Mouse (Mus musculus) right cerebral cortex, postnatal 36 days (tissue): ENCODE measurements around the gene Cnn3.
A peak's percentile ranks its signal among the peaks of the same experiment; 100 is the strongest.

Source experiments
- DNase-seq, 2 experiments: peaks; one replicate each; pipeline ENCODE4 v3.0.0; 2022; ENCODE audit warnings: low spot score in 2 of 2, mixed read lengths in 1 of 2

The Cnn3 gene

DNA sequence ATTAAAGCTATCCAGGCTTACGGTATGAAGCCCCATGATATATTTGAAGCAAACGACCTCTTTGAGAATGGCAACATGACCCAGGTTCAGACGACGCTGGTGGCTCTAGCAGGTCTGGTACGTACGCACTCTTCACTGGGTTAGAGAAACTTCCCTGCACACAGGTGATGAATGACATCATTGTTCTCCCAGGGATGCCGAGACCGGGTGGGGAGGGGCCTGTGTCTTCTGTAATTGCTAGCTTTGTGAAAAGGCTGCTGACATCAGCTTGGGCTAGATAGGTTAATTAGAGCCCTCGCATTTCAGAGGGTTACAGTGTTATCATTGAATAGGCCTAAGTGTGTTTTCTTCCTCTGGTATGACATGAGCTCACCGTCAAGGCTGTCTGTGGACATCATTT, 25.1 kb downstream of the Cnn3 start:
- no peak for DNase-seq

DNA sequence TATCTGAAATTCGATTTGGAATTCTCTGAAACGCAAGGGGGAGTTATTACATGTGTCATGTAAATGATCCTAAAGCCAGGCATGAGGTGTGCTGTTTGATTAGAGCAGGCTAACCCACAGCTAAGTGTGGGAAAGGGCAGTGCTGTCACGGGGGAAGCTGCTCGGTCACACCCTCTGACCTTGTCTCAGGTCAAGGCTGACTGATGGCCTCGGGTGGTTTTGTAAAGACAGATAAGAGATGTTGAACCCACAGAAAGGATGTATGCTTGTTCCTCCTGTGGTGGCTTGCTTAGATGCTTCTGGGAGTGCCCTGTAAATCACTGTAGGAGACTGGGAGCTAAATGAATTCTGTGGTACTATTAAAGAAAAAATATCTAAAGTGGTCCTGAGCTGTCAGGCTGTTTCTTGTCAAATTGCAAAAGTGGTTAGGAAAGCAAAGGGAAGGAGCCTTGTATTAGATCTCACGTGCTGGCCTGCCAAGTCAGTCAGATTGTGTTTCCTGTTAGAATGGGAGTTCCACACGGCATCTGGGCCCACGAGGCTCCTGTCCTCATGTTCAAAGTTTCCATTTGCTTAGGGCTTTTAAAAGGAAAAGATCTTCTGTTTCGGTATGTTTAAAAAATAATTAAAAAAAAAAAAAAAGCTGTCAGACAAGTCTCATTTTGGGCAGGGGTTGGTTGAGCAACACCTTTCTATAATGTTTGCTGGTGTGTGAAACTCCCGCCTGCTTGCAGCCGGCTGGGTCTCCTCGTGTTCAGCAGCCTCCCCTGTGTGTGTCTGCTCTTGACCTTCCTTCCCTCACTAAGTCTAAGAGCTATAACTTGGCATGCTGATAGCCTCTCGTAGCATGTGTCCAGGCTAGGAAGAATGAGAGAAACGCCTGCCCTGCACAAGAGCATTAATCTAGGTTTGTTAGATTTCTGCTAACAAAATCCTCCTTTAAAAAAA, 32.5 kb downstream of the Cnn3 start:
- DNase-seq, result no peak

DNA sequence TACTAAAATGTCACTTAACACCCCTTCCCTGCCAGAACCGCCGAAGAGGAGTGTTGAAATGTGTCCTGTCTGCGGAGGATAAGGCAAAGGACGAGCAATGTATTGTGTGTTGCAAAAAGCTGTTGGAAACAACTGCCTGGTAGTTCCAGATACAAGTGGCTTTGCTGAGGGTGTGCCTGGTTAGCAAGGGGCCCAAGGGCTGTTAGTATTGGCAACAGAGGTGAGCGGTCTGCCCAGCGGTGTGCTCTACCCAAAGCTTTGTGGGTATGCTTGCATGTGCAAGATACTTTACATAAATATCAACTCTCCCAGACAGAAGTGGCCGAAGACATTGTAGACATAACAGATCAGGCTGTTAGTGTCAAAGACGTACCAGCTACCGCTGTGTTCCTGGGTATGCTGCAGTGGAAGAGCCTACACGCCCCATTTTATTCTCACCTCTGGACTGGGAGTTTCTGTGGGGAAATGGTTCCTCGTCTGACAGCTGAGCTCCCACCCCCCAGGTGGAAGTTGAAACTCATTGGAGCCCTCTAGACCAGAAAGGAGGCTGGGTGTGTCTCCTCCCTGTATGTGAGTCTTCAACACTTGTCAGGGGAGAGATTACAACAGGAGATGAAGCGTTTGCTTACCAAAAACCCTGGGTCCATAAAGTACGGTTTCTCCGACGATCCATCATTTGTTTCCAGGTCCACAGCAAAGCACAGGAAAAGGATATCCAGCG, 34.3 kb downstream of the Cnn3 start:
- no peak for DNase-seq

DNA sequence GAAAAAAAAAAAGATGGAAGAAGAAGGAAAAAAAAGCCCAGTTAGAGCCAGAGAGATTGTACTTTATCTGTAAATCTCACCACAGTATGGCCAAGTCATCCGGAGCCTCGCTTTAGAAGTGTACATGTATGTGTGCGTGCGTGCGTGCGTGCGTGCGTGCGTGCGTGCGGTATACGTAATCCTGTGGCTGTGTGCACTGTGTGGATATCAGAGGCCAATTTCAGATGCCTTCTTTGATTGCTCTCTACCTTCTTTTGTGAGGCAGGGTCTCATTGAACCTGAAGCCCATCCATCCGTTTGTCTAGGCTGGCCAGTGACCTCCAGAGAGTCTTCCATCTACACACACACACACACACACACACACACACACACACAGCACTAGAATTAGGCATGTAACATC, 35.2 kb downstream of the Cnn3 start:
- DNase-seq, result no peak

DNA sequence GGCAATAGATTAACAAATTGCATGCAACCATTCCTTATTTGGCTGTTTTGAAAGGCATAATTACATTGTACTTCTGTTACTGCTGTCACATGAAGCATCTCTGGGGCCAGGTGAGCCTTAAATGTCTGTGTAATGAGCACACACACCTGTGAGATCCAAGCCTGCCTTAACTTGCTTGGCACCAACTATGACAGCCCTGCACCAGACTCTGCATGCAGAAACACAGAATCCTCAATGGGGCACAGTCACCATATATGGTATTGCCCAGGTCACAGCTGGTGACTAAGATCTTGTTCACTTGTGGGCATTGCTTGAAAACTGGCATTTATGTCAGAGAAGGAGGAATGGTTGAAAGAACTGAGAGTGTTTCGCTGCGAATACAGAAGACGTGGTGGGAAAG, 36.5 kb downstream of the Cnn3 start:
- no peak for DNase-seq

DNA sequence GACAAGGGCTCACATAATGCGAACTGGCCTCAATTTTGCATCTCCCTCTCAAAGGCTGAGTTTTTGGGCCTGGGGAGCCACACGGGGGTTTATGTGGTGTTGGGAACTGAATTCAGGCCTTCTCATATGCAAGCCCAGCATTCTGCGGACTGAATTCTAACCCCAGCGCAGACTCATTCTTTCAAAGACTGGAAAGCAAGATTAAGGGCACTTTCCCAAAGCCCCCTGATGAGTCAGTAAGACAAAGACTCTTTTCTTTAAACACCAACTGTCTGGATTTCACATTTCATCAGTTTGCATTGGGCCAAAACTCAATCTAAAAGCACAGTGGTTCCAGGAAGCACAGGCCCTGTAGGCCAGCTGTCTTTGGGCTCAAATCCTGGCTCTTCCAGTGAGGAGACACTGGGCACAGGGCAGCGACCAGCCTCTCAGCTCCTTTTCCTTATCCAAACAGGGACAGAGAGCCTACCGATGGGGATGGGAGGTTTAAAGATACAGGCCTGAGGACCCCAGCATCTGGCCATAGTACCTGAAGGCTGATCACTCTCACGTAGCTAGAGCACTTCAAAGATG, 38.5 kb downstream of the Cnn3 start:
- DNase-seq, result no peak

DNA sequence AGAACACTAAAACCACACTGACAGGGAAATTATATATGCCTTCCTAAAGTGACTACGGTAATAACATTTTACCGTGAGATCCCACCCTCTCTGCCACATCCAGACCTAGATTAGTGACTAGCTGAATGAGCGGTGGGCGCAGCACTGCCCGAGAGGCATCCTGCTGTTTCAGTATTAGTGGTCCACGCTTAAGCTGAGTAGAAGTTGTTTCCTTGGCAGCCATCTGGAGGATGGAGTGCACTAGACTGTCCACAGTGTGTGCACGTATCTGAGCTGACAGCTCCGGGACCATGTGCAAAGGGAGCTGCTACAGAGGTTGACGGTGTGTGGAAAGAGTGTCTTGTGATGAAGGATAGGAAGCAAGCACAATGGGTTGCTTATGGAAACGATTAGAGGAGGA, 39.5 kb downstream of the Cnn3 start:
- DNase-seq, result no peak

DNA sequence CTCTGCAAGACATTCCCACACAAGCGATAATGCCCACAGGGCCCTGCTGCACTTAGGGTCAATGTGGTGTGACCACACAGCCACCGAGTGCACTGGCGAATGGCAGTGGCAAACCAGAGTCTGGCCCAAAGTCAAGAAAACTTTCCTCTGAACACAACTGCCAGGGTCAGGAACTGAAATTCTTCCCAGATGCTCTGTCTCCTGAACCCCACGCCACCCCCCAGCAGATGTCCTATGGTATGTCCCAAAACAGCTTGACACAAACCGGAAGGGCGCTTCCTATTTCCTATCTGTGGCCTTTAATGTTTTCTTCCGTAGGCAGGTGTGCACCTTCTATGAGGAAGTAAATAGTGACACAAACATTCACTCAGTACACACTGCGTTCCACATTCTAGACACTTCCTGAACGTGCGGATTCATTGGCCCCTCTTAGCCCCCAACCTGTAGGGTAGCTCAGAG, 40.8 kb downstream of the Cnn3 start:
- DNase-seq, result no peak

DNA sequence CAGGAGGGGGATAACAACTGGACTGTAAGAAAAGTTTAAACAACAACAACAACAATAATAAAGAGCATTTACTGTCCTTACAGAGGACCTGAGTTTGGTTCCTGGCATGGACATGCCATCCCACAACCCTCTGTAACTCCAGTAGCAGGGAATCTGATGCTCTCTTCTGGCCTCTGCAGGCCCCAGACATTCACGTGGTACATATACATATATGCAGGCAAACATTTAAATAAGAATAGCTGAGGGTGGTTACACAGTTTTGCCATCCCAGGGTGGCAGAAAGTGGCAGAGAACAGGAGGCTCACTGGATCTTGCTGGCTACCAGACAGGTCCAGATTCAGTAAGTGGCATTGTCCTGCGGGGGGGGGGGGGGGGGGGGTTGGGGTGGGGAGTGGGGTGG, 41.8 kb downstream of the Cnn3 start:
- DNase-seq, result no peak

DNA sequence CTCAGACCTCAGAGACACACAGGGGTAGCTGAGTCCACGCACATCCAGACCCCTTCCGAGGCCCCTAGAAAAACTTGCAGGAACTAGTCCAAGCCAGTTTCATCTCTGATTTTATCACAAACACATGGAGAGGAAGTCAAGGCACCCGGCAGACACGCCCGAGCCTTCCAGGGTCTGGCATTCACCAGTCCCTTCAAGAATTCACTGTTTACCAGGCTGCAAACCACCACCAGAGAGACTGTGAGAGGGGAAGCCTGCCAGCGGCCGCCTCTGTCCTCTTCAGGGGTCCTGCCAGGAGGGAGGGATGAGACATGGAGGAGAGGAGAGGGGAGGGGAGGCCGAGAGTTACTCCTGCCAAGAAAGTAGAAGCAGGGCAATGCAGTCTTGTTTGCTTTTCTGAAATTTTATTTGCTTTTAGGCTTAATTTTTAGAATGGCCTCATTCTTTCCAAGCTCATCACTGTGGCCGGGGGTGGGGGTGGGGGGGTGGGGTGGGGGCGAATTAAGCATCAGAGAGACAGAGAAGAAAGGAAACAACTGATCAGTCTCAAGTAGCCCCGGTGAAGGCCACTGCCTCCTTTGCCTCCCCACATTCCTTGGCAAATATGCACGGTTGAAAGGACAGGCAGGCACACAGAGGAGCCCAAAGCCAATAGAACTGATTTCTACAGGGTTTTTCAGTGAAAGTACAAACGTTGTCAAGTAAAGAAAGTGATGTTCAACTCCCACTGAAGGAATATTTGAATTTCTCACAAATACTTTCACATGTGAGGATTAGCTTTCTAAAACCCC, 43.1 kb downstream of the Cnn3 start:
- DNase-seq, result no peak

DNA sequence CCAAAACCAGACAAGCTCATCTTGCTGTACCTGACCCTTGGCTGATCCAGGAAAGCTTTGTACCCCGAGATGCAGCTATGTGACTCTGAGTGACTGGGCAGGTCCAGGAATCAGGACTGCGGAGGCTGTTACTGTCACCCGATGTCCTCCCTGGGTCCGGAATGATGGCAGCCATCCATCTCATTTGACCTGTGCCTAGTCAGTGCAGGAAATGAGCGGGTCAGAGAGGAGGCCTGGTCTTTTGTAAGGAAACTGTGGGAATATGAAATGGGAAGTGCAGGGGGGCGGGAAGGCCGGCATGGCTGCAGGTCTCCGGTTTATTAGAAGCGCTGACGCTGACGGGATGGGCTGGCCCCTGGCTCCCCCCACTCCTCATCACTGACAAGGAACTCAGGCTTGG, 45.4 kb downstream of the Cnn3 start:
- no peak for DNase-seq

DNA sequence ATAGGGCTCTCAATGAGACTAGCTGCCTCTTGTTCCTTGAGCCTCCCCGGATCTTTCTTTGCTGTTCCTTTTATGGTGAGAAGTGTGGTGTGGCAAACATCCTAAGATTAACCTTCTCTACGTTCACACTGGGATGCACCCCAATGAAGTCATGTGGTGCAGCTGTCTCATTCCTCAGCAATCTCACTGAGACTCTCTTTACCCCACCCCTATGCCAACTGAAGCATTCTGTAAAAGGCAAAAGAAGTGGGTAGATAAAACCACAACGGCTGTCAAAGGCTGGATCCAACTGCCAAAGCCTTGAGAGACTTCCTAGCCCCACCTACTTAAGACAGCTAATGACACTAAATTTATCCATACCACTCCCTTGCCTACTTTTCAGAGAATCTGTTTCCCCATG, 48.4 kb downstream of the Cnn3 start:
- DNase-seq, result no peak

DNA sequence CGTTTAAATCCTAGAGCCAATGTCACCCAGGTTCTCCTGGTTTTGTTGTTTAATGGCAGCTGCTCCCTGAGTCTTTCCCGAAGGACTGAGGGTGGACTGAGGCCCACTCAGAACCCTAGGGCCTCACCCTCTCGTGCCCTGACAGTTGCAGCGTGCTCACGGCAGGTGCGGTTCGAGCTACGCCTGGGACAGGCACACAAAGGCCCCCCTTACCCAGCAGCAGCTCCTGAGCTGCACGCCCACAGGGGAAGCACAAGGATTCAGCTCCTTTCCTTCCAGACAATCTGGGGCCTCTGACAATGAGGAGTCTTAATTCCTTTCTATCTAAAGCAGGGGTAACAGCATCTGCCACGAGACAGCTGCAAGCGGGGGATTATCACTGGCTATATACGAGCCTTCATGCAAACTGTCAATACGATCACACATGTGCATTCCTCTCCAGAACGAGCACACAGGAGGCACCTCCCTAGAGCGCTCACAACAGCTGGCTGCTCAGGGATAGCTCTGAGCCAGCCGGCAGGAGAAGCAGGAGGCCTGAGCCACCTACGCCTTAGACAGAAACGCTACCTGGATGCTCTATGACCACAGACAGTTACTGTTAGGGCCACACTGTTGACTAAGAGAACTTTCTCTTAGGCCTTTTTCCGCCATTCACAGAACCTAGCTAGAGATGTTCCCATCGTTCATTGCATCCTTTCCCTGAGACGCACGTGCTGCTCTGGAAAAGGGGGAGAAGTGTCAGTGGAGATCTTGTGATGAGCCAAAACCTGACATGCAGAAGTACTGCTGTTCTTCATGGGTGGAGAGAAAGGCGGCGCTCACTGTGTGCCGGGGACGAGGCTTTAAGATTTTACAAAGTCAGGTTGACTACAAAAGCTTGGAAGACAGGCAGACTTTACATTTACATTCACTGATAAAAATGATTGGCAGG, 54.0 kb downstream of the Cnn3 start:
- no peak for DNase-seq

DNA sequence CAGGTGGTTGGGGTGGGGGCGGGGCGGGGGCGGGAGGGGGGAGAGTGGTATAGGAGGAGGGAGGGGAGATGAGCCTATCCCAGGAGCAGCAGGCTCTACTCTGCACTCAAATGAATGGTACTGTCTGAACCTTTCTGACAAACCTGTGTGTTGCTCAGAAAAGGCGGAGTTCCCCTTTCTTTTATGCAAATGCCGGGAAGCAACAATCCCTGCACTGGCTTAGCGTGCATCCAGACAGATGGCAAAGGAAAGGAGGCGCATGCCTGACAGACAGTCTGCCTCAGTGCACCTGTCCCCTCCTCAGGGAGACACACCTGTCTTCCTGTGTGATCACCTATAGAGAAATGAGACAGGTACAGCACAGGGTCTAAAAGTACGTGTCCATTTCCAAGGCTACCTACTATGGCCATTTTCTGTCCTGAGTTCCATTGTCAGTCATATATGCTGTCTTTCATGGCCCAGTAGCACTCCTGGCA, 54.7 kb downstream of the Cnn3 start:
- DNase-seq, result no peak

DNA sequence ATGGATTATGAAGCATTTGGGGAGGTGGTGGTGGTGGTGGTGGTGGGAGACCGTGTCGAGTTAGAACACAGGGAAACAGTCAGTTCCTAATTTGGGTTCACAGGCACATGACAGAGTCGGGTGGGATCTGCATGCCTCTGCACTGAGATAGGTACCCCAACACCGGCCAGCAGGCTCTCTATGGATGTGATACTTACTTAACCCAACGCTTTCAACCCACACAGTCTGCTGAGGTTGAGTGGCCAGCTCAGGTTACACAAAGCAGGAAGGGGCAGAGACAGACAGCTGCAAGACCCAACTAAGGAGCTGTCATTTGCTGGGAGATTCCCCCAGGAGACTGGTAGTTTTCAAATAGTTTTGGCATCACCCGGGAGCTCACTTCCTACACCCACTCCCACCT, 55.3 kb downstream of the Cnn3 start:
- DNase-seq, result no peak

DNA sequence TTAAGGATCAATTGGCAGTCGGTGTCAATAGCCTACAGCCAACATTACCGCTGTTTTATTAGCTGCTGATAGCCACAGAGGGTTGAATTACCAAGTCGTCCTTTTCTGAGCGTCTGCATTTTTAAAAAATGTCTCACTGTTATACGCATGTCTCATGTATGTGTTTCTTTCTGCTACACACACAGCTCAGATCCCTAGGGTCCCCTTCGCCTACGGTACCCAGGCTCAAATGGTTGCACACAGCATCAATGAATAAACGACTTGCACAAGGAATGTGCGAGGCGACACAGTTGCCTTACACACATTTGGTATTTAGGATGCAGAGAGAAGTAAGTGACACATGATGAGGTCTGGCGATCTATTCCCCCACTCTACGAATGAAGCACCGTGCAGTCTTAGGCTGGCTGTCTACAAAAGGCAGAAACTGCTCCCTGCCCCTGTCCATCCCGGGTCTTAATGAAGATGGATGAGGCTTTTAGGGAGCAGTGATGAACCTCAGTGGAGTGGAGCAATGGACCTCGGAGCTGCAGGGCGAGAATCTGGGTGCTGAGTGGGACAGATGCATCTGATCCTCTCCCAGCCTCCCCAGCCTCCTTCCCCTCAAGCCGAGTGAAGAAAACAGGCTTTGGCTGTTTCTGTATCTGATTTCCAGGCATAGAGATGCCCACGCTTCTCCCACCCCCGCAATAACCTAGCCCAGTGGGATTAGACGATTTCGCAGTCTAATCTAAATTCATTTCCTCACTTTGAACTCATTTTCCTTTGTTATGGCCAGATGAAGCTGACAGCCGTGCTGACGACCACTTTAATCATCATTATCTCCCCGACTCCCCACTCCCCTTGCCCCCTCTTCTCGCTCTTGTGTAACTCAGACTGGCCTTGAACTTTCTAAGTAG, 57.2 kb downstream of the Cnn3 start:
- DNase-seq, result no peak

DNA sequence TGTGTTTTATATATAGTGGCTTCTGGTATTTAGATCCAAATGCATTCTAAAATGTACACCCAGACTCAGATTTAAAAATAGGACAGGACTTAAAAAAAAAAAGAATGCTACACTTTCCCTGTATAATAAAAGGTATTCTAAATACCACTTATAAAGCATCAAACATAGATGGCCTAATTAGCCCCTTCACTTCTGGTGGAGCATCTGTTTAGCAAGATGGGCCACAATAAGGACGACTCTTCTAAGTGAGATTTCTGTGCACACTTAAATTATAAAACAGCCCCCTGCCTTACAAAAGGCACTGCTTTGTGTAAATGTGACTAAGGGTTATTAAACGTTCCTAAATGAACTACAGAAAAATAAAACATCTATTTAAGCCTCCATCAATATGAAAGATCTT, 58.9 kb downstream of the Cnn3 start:
- no peak for DNase-seq

DNA sequence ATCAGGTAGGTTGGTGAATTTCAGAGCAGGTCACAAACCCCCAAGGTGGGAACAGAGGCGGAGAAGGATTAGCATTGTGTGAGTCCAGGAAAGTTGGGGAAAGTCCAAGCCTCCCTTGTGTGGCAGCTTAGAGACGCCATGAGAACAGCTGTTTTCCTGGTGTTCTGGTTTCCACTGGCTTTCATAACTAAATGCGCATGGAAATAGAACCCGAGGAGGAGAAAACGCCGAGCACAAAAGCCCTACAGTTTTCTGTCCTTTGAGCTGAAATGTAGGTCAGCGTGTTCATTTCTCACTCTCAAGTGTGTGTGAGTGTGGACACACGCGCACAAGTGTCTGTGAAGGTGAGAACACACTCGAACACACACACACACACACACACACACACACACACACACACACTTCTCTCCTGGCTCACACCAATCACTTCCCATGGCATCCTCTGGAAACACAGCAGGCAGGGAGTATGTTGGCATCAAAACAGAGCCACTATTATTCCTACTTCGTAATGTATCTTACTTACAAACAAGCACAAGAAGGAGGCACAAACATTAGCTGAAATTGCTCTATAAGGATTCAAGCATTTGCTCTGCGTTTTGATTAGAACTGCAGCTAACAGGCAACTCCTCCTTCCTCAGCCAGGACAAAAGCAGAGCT, 63.3 kb downstream of the Cnn3 start:
- DNase-seq, result peak; percentile 44 to 50

DNA sequence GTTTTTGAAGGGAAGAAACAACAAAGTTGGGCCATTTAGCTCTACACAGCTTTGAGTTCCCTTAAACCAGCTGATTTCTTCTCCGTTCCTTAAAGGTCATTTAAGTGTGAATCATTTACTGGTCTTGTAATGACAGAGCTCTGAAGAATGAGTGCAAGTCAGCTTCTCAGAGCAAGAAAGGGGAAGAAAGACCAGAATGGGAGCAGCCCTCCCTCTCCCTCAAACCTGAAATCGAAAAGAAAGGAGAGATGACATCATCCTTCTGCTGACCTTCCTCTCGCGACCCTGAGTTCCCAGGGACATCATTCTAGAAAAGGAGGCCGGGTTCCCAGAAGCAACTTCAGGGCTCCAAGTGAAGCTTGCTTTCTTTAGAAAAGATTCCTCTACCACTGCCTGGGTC, 64.6 kb downstream of the Cnn3 start:
- DNase-seq, result no peak
